8 mouse cellular contexts compared by ENCODE assay signal in genomic region chr6:127870345-127871324, GRCm38 (mm10). TPM values are rescaled to one million over a fixed set of nuclear protein-coding genes. Genes with fewer than 3 reads are reported as not detected.
DNase-seq lines count a peak whose midpoint lies in the region; ATAC-seq and TF ChIP-seq lines count a peak whose summit lies in the region.
"Had no signal": no experiment of that assay in that cellular context is flagged by ENCODE, and none has a peak within 500 bp of the region (broad histone marks: within the 10 kb centered on the region; RNA-seq: fewer than 3 reads in every experiment).

No protein-coding gene starts in this region.

- no peaks in the 10 kb centered on the region for H3K27me3 ChIP-seq in lung, embryonic 14.5 days (ENCODE audit: insufficient read depth, low read length)
- H3K27me3 ChIP-seq in stomach, embryonic 14.5 days (ENCODE audit: control insufficient read depth, insufficient read depth, low read length) = no peaks in the 10 kb centered on the region

- peak; percentile 76 for ATAC-seq in lung, embryonic 14.5 days (ENCODE audit: insufficient read depth)
- ATAC-seq in stomach, embryonic 14.5 days (ENCODE audit: insufficient number of reproducible peaks, insufficient read depth, low FRiP score, low read depth) = peak; percentile 78; the same call in 1 of the 2 replicates
- no peak for ATAC-seq in megakaryocyte, adult 5-6 weeks (ENCODE audit: poor library complexity, severe bottlenecking)

- peak; percentile 37 for TF ChIP-seq CTCF in lung, embryonic 14.5 days (IDR thresholded peaks at IDR 0.05; ENCODE audit: low read depth)
- TF ChIP-seq CTCF in lung, adult 2 months (IDR thresholded peaks at IDR 0.05; ENCODE audit: insufficient read depth, low read length) = no peak

- no peaks in the 10 kb centered on the region for H3K9me3 ChIP-seq in lung, embryonic 14.5 days (ENCODE audit: low read depth, low read length)
- no peaks in the 10 kb centered on the region for H3K9me3 ChIP-seq in stomach, embryonic 14.5 days (ENCODE audit: control insufficient read depth, low read depth, low read length)

- intact Hi-C loops in gastrocnemius, postnatal 36 days (cut with DNase I) = no loop called here

- H3K4me2 ChIP-seq in lung, embryonic 14.5 days = no peak overlapping the region
- no peak overlapping the region for H3K4me2 ChIP-seq in stomach, embryonic 14.5 days (replicated peaks; ENCODE audit: low read depth, low read length)

- H3K4me1 ChIP-seq in lung, embryonic 14.5 days (ENCODE audit: insufficient read depth) = no peaks in the 10 kb centered on the region; the same call in 1 of the 2 replicates
- no peaks in the 10 kb centered on the region for H3K4me1 ChIP-seq in lung, adult 2 months (ENCODE audit: control insufficient read depth, insufficient read depth, low read length)
- H3K4me1 ChIP-seq in stomach, embryonic 14.5 days (ENCODE audit: control insufficient read depth, insufficient read depth, low read length) = no peaks in the 10 kb centered on the region

- H3K9ac ChIP-seq in lung, embryonic 14.5 days = no peak overlapping the region
- no peak overlapping the region for H3K9ac ChIP-seq in stomach, embryonic 14.5 days (replicated peaks; ENCODE audit: low read depth, low read length)

- TF ChIP-seq POLR2A in lung, adult 2 months (IDR thresholded peaks at IDR 0.05; ENCODE audit: borderline replicate concordance, extremely low read depth, low read depth, low read length) = no peak

- 52% methylated on average over 12 of the region's 12 CpGs for WGBS in lung, embryonic 14.5 days
- WGBS in lung, adult 2 months = 53% methylated on average over 12 of the region's 12 CpGs
- WGBS in stomach, embryonic 14.5 days = 53% methylated on average over 12 of the region's 12 CpGs

- peak; percentile 72 for DNase-seq in lung, embryonic 14.5 days
- DNase-seq in lung, adult 2 months = no peak
- peak; percentile 61 for DNase-seq in embryo, embryonic 11.5 days (ENCODE audit: low read depth, low spot score)
- peak; percentile 30 to 60 for DNase-seq in gastrocnemius, postnatal 36 days
- DNase-seq in adrenal gland, postnatal 14 days = no peak
- DNase-seq: adrenal gland, adult 2 months had no signal

- H3K27ac ChIP-seq in lung, embryonic 14.5 days (ENCODE audit: low read depth) = peak overlapping the region; percentile 55
- peak overlapping the region; percentile 63 for H3K27ac ChIP-seq in stomach, embryonic 14.5 days (ENCODE audit: low read length)

- no peak overlapping the region for H3K4me3 ChIP-seq in lung, embryonic 14.5 days (ENCODE audit: low read depth, low read length)
- no peak overlapping the region for H3K4me3 ChIP-seq in lung, adult 2 months (replicated peaks; ENCODE audit: extremely low read depth, low read depth, low read length)
- H3K4me3 ChIP-seq in stomach, embryonic 14.5 days (ENCODE audit: low read depth, low read length) = no peak overlapping the region

- H3K36me3 ChIP-seq in lung, embryonic 14.5 days (ENCODE audit: insufficient read depth) = no peaks in the 10 kb centered on the region
- no peaks in the 10 kb centered on the region for H3K36me3 ChIP-seq in stomach, embryonic 14.5 days (ENCODE audit: control insufficient read depth, insufficient read depth, low read length)

RNA-seq across cellular contexts. Expression of gene Tspan11, which starts 16.8 kb away (rescaled TPM):
- polyA plus RNA-seq in lung, embryonic 14.5 days (2014; fragmentation: Nextera tagmentation; extraction: Ambion mirVana) = 21.7 and 22.5 TPM in 2 replicates
- polyA plus RNA-seq in lung, adult 2 months (2012; rRNA removed) = 47.4 and 85.7 TPM in 2 replicates
- total RNA-seq in gastrocnemius, postnatal 36 days (2021) = 1 to 10 TPM in 1 of 2 experiments, under 1 TPM in 1; 0.77 to 2.8 TPM
- polyA plus RNA-seq in stomach, embryonic 14.5 days (2014; fragmentation: Nextera tagmentation; extraction: Ambion mirVana) = 3.1 and 3.3 TPM in 2 replicates
- total RNA-seq in adrenal gland, postnatal 14 days (2021) = 4.5 and 5.2 TPM in 2 replicates
- not detected in 2 replicates for total RNA-seq in megakaryocyte, adult 5-6 weeks (2015)
- total RNA-seq in megakaryocyte, adult 5-6 weeks (2017) = not detected in 2 replicates

Comparison
In these comparisons a context has a peak if more than half of its experiments do, and no peak if none do; other contexts are left out.
1. DNase-seq: peak in lung, embryonic 14.5 days (single experiment), embryo, embryonic 11.5 days (single experiment) and gastrocnemius, postnatal 36 days (2 of 2); none in lung, adult 2 months (single experiment) and adrenal gland, postnatal 14 days (single experiment).